Mouse (Mus musculus) left cerebral cortex, adult 18-20 months (tissue): Measurements from ENCODE around the gene Gbp9. TPM values are rescaled to one million over a fixed set of nuclear protein-coding genes. Genes with fewer than 3 reads are reported as not detected.
"Not testable (repeated sequence)": the region's sequence is repeated elsewhere in the genome, so short reads cannot be mapped to it uniquely, and the experiment has no call there.

Source experiments
- DNase-seq, 2 experiments: peaks; one replicate each; pipeline ENCODE4 v3.0.0; 2021 to 2022; ENCODE audit warnings: low spot score in 2 of 2, mixed read lengths in 1 of 2
- long read RNA-seq, 2 experiments: library from polyadenylated mRNA; stranded (forward); transcript quantifications; one replicate each; pipeline ENCODE4 v2.0.0; 2021
- total RNA-seq, 2 experiments: library from RNA; stranded (reverse); gene quantifications; 2 replicates each; pipeline ENCODE4 v1.2.3; 2021

Gene Gbp9
- 1 to 10 TPM; 2.4 to 4.1 TPM for total RNA-seq
- long read RNA-seq, experiment 1, full-length matches to known transcripts, result 3 of 4 reads
- long read RNA-seq, experiment 1, partial matches to known transcripts, result 1 of 4 reads
- long read RNA-seq, experiment 1, other reads (novel, unspliced or antisense), result 0 of 4 reads
- long read RNA-seq, experiment 2, full-length matches to known transcripts, result 2 of 3 reads
- long read RNA-seq, experiment 2, partial matches to known transcripts, result 0 of 3 reads
- long read RNA-seq, experiment 2, other reads (novel, unspliced or antisense), result 1 of 3 reads

- not testable (repeated sequence) for DNase-seq
Observed at GRCm38 (mm10) chr5:105139409-105140088, at the start of gene Gbp9, which contains the start of the genes Gbp8 and Gbp4. Gene Gbp9, minus strand, starts transcription at chr5:105139539. Gene Gbp8, minus strand, starts transcription at chr5:105139540. Gene Gbp4, minus strand, starts transcription at chr5:105139586.

- no peak for DNase-seq
Observed at GRCm38 (mm10) chr5:105181446-105181845, 42.1 kb upstream of the Gbp9 start.

DNA sequence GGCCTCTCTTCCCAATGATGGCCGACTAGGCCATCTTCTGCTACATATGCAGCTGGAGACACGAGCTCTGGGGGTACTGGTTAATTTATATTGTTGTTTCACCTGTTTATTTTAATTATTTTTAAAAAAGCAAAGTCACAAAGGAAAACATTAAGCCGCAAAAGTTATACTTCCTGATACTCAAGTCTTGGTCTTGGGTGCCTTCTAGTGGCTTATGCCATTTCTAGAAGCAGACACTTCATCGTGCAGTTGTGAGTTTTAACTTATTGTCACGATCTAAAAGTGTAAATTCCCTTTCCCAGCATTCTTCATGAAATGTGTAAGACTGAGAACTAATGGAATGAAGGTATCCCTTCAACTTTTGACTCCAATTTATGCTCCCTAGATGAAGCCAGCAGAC, 17.2 kb upstream of the Gbp9 start:
- DNase-seq, result no peak

GRCm38 (mm10) chr5:105154049-105154448, 14.7 kb upstream of the Gbp9 start:
- no peak for DNase-seq

GRCm38 (mm10) chr5:105148062-105148461, 8.7 kb upstream of the Gbp9 start:
- DNase-seq, result not testable (repeated sequence)

GRCm38 (mm10) chr5:105146447-105146846, 7.1 kb upstream of the Gbp9 start:
- no peak for DNase-seq

GRCm38 (mm10) chr5:105145731-105146130, 6.4 kb upstream of the Gbp9 start:
- not testable (repeated sequence) for DNase-seq

GRCm38 (mm10) chr5:105140089-105140810, 911 bp upstream of the Gbp9 start:
- DNase-seq, result not testable (repeated sequence)

DNA sequence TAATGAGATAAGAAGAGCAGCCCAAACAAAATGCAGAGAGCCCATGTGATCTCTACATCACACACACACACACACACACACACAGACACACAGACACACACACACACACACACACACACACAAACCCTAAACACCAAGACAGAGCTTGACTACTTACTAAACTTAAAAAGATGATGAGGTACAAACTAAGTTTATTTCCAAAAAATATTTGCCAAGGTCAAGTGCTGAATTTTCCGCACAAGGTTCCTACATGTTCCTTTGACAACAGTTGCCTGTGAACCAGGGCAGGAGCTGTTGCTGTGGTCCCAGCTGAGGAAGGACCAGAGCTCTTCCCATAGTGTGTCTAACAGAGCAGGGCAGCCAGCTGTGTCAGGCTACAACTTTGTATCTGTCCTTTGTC, 433 bp downstream of the Gbp9 start:
- no peak for DNase-seq

- not testable (repeated sequence) for DNase-seq
Observed at GRCm38 (mm10) chr5:105136706-105137304, 2.5 kb downstream of the Gbp9 start.

GRCm38 (mm10) chr5:105121731-105122130, 17.6 kb downstream of the Gbp9 start:
- DNase-seq, result peak; percentile 6 to 23

- DNase-seq, result no peak
Observed at GRCm38 (mm10) chr5:105115740-105116139, 23.6 kb downstream of the Gbp9 start.

GRCm38 (mm10) chr5:105114696-105115095, 24.6 kb downstream of the Gbp9 start:
- DNase-seq, result no peak

DNA sequence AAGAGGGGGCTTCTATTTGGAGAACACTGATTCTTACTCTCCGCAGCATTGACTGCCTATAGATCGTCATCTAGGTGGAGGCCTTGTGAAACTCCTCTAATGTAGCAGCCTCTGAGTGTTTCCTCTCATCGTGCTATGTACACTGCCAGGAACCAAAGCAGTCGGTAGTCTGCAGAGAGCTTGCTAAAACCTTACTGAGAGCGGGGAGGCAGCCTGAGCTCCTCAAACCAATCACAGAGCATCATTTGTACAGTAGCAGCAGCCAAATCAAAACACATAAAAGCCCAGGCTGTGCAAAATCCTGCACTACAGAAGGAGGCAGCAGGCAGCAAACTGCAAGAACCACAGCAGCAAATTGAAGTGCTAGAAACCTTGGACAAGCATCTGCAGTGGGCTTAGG, 25.7 kb downstream of the Gbp9 start:
- no peak for DNase-seq

DNA sequence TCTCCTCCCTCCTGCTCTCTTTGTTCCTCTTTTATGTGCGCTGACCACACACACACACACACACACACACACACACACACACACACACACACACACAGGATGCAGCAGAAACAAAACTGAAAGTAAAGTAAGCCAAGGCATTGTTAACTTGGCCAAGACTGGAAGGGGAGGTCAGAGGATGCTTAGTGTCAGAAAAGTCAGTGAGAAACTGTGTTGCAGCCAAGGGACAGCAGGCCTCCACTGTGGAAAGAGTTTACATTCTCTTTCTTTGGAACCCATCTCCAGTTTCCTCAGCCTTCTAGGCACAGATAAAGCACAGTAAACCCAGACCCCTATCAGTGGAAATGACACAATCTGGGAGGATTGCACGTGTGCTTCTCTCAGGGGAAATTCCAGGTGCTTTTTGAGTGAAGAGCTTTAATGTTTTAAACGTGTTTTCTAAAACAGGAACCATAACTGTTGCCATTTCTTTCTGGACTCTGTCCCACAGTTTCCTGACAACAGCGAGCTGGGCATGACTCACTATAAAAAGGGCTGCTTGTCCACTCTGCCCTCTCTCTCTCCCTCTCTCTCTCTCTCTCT, 29.0 kb downstream of the Gbp9 start:
- DNase-seq, result not testable (repeated sequence)

DNA sequence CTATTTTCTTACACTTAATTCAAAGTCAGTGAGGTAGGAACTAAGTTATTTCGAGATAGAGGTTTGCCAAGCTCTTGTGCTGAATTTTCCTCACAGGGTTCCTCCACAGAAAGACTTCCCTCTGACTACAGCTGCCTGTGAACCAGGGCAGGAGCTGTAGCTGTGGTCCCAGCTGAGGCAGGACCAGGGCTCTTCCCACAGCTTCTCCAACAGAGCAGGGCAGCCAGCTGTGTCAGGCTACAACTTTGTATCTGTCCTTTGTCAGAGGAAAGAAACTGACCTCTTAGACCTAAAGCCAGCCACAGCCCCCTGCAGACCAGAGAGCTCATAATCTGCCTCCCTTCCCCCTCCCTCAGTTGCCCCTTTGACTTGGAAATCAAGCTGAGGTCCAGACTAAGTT, 29.6 kb downstream of the Gbp9 start:
- DNase-seq, result not testable (repeated sequence)

GRCm38 (mm10) chr5:105105689-105106088, 33.6 kb downstream of the Gbp9 start:
- not testable (repeated sequence) for DNase-seq

GRCm38 (mm10) chr5:105081900-105082299, 57.4 kb downstream of the Gbp9 start:
- no peak for DNase-seq

DNA sequence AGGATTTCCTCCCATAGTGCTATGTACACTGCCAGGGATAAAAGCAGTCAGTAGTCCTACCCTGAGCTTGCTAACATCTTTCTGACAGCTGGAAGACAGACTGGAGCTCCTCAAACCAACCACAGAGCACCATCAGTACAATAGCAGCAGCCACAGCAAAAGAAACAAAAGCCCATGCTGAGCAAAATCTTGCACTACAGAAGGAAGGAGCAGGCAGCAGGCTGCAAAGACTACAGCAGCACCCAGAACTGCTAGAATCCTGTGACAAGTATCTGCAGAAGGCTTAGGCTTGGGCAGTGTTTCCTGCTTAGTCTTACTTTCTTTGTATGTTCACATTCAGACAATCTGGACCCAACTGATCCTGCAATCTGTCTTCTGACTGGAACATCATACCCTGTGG, 71.0 kb downstream of the Gbp9 start:
- not testable (repeated sequence) for DNase-seq

GRCm38 (mm10) chr5:105064443-105064842, 74.9 kb downstream of the Gbp9 start:
- not testable (repeated sequence) for DNase-seq

DNA sequence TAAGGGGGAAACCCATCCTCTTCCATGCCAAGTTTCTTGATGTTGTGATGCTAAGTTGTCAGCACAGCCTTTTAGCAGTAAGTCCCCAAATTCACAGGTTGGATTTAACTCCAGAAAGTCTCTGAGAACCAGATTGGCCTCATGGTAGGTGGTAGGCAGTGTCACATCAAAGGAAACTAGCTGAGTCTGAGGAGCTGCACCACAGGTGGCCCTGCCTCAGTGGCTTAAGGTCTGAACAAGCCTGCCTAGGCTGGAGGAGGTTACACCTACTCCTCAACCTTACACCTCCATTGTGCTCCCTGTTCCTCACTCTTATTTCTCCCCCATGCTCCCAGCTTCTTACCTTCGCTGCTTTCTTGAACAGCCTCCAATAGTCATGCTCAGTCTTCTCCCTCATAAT, 76.0 kb downstream of the Gbp9 start:
- no peak for DNase-seq
